Mouse (Mus musculus): Measurements from ENCODE around the gene Adh6a.

Gene Adh6a

DNA sequence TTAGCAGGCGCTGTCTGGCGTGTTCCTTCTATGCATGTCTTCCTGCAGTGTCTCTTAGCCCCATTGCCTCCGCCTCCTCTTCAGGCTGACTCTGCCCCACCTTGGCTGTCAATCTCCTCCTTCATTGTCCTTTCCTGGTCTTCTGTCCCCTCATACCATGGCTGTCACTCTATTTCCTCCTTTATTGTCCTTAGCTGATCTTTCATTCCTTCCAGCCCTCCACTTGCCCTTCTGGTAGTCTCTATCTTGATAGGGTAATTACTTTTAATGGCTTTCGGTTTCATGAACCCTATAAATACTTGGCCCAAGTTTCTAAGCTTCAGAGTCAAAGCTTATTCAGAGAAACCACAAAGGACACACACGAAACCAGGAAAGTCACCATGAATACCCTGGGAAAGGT is at the start of gene Adh6a:
Gene Adh6a, plus strand, starts transcription at position 322 of the 400 bp plus-strand sequence.
- no peak for DNase-seq (ENCODE audit: low spot score)

DNA sequence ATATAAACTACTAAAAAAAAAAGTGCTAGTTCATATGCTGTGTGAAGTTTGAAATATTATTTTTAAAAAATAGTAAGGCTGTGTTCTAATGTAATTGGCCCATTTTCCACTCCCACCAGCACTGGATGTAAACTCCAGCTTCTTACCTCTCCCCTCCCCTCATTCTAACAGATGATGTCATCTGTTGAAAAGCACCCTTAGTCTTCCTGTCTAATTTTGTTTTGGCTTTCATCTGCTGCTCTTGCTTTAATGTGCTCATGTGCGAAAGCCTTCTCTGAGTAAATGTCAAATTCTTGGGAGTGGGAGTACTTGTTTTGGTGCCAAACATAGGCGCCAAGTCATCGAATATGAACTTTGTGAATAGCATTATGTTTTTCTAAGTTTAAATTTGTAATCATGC is 48.4 kb upstream of the Adh6a start:
- no peak for DNase-seq (ENCODE audit: low spot score)

GRCm38 (mm10) chr3:138270507-138270906 is 42.6 kb upstream of the Adh6a start:
- peak; percentile 22 for DNase-seq (ENCODE audit: low spot score)

- no peak for DNase-seq (ENCODE audit: low spot score)
These were observed 41.8 kb upstream of the Adh6a start for GRCm38 (mm10) chr3:138271297-138271696.

- no peak for DNase-seq (ENCODE audit: low spot score)
These were observed 40.0 kb upstream of the Adh6a start for GRCm38 (mm10) chr3:138273080-138273479.

DNA sequence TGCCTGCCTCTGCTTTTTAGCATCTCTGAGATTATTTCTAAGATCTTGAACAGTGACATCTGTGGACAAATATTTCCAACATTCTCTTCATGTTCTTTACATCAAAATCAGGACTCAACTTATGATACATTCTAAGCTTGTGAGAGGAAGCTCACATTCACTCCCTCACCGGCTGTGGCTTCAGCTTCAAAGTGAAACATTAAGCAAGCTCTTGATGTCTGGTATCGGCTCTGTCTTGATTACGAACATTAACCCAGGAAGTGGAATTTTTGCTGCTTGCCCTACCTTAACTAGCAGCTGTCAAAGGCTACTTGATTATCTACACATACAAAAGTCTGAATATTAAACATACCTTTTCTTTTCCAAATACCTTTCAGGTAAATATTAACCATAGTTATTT is 38.0 kb upstream of the Adh6a start:
- no peak for DNase-seq (ENCODE audit: low spot score)

DNA sequence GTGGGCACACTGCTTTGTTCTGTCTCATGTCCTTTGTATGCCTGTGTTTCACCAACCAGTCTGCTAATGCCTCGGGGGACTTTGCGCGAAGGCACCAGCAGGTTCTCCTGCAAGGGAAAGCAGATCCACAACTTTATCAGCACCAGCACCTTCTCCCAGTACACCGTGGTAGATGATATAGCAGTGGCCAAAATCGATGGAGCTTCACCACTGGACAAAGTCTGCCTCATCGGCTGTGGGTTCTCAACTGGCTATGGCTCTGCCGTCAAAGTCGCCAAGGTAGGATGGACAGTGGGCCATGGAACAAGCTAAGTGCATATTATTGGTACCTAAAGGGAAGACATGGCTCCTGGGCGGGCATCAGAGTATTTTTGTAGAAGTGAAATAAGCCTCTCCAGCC is 30.5 kb upstream of the Adh6a start:
- DNase-seq (ENCODE audit: low spot score) = no peak

DNA sequence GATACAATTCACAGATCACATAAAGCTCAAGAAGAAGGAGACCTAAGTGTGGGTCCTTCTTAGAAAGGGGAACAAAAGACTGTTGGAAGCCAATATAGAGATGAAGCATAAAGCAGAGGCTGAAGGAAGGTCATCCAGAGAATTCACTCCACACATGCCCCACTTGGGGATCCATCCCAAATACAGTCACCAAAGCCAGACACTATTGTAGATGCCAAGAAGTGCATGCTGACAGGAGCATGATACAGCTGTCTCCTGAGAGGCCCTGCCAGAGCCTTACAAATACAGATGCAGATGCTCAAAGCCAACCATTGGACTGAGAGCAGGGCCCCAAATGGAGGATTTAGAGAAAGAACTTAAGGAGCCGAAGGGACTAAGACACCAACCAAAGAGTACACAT is 29.3 kb upstream of the Adh6a start:
- no peak for DNase-seq (ENCODE audit: low spot score)

- no peak for DNase-seq (ENCODE audit: low spot score)
These were observed 27.1 kb upstream of the Adh6a start for GRCm38 (mm10) chr3:138285986-138286385.

GRCm38 (mm10) chr3:138287686-138288085 is 25.4 kb upstream of the Adh6a start:
- DNase-seq (ENCODE audit: low spot score) = no peak

DNA sequence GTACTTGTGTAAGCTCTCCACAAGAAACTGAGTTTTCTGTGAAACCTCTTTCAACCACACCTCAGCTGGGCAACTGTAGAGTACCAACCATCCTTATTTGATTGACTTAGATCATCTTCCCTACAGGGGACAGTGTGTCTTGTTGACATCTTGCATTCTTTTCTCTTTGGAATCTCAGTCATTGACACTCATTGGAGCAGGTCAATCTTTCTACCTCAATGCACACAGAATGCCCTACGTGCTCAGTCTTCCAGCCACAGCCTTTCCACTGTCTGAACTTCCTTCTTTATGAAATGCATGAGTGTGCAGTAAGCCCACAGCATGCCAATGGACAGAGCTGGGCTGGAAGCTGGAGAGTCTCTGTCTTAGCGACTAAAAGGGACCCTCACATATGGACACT is 22.4 kb upstream of the Adh6a start:
- no peak for DNase-seq (ENCODE audit: low spot score)

- no peak for DNase-seq (ENCODE audit: low spot score)
These were observed 21.5 kb upstream of the Adh6a start for GRCm38 (mm10) chr3:138291529-138292117.

DNA sequence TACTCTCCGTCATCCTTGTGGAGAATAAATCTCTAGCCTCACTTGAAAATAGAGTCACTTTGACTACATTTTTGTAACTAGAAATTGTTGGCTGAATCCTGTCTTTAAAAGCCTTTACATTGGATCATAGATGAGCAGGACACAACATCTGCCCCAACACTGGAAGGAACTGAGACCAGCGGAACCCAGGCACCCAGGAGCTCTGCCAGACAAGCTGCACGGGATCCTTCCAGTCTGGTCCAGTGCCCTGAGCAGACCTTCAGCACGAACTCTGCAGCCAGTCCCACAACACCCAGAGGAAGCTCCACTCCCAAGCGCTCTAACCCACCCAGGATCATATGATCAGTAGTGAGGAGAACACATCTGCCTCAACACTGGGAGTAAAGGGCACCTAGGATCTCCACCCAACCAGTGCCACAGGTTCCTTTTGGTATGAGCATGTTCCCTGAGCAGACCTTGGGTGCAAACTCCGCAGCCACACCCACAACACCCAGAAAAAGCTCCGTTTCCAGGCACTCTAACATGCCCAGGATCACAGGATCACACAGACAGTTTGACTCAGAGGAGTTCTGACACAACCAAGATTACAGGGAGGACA is 19.7 kb upstream of the Adh6a start:
- no peak for DNase-seq (ENCODE audit: low spot score)

DNA sequence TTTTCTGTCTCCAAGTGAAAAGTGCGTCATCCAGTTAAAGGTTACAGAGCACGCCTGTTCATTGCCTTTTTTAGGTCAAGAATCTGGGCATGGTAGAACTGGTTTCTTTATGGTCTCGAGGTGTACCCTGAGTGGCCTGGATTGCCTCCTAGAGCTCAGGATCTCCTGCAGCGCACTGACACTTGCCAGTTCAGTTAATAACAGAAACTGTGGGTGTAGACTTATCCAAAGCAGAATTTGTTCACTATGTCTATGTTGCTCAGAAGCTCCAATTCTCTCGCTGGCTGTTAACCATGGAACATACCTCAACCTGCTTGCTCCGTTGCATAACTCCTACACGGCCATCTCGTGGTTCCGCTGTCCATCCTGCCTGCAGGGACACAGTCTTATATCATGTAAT is 13.0 kb upstream of the Adh6a start:
- no peak for DNase-seq (ENCODE audit: low spot score)

GRCm38 (mm10) chr3:138302676-138303075 is 10.4 kb upstream of the Adh6a start:
- DNase-seq (ENCODE audit: low spot score) = peak; percentile 19

GRCm38 (mm10) chr3:138303771-138304488 is 9.2 kb upstream of the Adh6a start:
- DNase-seq (ENCODE audit: low spot score) = peak; percentile 31

- peak; percentile 13 for DNase-seq (ENCODE audit: low spot score)
These were observed 8.6 kb upstream of the Adh6a start for GRCm38 (mm10) chr3:138304489-138304871.

DNA sequence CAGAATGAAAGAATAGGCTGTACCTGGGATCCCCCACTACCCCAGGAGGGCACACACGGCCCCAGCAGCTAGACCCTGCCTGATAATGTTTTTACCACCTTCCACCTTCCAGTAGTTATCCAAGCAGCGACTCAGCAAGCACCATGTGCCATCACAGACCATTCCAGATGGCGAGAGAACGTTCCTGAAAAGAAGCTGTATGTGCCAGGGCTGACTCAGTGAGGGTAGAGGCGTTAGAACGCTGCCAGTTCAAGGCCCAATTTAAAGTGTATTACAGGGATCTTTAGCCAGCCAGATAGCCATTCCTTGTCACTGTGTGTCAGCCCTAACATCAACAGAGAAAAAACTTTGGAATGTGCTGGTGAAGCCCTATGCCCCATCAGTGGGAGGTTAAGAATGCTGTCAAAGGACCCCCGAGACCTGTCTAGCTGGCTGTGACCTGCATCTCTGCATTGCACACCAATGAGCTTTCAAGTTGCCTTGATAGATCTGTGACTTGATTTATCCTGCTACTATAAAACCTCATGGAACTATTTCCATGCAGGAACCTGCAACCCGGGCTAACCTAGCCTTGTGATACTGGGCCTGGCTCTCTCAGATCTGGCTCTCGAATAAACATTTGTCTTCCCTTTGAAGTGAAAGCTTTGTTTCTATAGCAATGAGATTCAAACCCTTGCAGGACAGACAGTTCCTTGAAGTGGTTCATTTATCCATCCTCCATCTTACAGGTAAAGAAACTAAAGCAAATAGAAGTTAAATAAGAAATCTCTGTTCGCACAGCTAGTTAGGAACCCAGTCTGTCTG is 7.4 kb upstream of the Adh6a start:
- peak; percentile 35 for DNase-seq (ENCODE audit: low spot score)

- peak; percentile 24 for DNase-seq (ENCODE audit: low spot score)
These were observed 6.8 kb upstream of the Adh6a start for GRCm38 (mm10) chr3:138306290-138306683.

GRCm38 (mm10) chr3:138309910-138310309 is 3.2 kb upstream of the Adh6a start:
- DNase-seq (ENCODE audit: low spot score) = no peak

DNA sequence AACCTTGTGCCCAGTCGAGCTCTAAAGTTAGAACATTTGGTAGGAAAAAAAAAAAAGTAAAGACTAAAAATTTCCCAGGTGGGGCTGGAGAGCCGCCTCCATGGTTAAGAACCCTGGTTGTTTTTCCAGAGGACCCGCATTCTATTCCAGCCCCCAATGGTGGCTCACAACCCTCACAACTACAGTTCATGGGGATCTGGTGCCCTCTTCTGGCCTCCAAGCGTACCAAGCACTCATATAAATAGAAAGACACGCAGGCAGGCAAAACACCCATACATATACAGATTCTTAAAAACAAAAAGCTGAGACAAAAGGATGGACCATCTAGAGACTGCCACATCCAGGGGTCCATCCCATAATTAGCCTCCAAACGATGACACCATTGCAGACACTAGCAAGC is 2.1 kb upstream of the Adh6a start:
- no peak for DNase-seq (ENCODE audit: low spot score)

DNA sequence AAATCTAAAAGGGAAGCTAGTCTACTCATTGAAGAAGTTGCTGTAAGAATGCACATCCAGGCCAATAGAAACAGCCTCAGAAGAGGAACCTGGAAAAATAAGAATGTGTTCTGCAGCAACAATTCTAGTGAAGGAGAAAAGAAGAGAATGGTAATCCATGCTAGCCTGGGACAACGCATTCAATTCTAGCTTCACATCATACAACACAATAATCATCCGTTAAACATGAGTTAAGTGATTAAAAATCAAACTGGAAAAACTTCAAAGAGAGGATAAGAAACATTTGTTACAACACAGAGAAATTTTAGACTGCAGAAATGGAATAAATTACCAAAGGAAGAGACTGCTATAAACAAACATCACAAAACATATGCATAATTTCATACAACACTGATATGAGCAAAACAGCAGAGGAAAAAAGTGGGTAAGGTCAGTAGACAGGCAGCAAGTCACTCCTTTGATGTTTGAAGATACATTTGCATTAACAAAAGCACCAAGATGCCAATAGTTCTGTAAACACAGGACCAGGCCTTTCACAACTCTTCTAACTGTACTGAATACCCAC is 3.9 kb downstream of the Adh6a start:
- no peak for DNase-seq (ENCODE audit: low spot score)
